ENCODE assay signal across 8 mouse cellular contexts in the genomic region with DNA sequence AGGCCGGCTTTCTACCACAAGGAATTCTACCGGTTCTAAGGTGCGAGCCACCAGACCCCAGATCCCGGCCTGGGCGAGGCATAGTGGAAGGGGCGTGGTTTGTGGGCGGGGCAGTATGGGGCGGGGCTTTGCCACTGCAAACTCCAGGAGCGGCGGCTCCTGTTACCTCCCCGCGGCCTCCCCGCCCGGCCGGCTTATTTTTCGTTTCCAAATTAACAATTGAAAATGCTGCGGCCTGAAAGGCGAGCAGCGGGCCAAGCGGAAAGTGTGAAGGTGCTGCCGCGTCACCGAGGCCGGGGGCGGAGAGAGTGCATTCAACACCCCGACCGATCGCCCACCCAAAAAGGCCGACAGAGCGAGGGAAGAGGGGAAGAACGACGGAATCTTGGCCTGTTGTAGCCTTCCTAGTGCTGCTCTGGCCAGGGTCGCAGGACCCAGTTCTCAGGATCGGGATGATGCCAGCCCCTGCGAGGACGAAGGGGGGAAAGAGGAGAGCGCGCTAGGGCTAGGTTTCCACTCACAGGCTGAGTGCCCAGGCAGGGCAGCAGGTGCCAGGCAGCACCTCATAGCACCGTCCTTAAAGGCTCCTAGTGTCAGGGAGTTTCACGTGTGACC. TPM values are rescaled to one million over a fixed set of nuclear protein-coding genes. Genes with fewer than 3 reads are reported as not detected.
DNase-seq lines count a peak whose midpoint lies in the region; ATAC-seq lines count a peak whose summit lies in the region.

No protein-coding gene starts in this region.

- H3K4me1 ChIP-seq in liver, embryonic 15.5 days (replicated peaks), result peaks cover 19% of the 10 kb centered on the region
- H3K4me1 ChIP-seq in neural tube, embryonic 11.5 days (ENCODE audit: control insufficient read depth, insufficient read depth, low read length), result no peaks in the 10 kb centered on the region

- H3K36me3 ChIP-seq in liver, embryonic 15.5 days (replicated peaks), result no peaks in the 10 kb centered on the region
- H3K36me3 ChIP-seq in neural tube, embryonic 11.5 days (ENCODE audit: control insufficient read depth, insufficient read depth, low read length), result no peaks in the 10 kb centered on the region

- H3K27me3 ChIP-seq in liver, embryonic 15.5 days, result peaks cover 97% of the 10 kb centered on the region
- H3K27me3 ChIP-seq in neural tube, embryonic 11.5 days (ENCODE audit: control insufficient read depth, insufficient read depth, low read length), result 0 out of 2 replicates have a peak, but pooled peaks cover 4% of the 10 kb centered on the region

- H3K27ac ChIP-seq in liver, embryonic 15.5 days (replicated peaks), result no peak overlapping the region
- H3K27ac ChIP-seq in neural tube, embryonic 11.5 days (ENCODE audit: low read depth, low read length), result no peak overlapping the region

- peak; percentile 87 for ATAC-seq in liver, embryonic 15.5 days (ENCODE audit: insufficient read depth)
- ATAC-seq in neural tube, embryonic 11.5 days (ENCODE audit: insufficient read depth, low FRiP score, low TSS enrichment), result peak; percentile 92

- H3K4me2 ChIP-seq in liver, embryonic 15.5 days, result peak overlapping the region; percentile 93
- peak overlapping the region; percentile 79 for H3K4me2 ChIP-seq in neural tube, embryonic 11.5 days (ENCODE audit: low read depth)

- peak overlapping the region; percentile 63 for H3K4me3 ChIP-seq in liver, embryonic 15.5 days (replicated peaks)
- H3K4me3 ChIP-seq in neural tube, embryonic 11.5 days (ENCODE audit: low read depth, low read length), result peak overlapping the region; percentile 46

- peak; percentile 50 for DNase-seq in right cerebral cortex, adult 18-20 months
- no peak for DNase-seq in right cerebral cortex, postnatal 25 days
- DNase-seq in cerebellum, postnatal 14 days, result peak; percentile 76
- peak; percentile 68 for DNase-seq in gastrocnemius, postnatal 10 days
- peak; percentile 67 for DNase-seq in induced T-regulatory cell, adult 2 months (ENCODE audit: low read depth)
- peak; percentile 81 for DNase-seq in neural tube, embryonic 11.5 days (ENCODE audit: low spot score)
- DNase-seq in thymus, postnatal 14 days, result peak; percentile 71

- peak overlapping the region; percentile 60 for H3K9ac ChIP-seq in liver, embryonic 15.5 days
- H3K9ac ChIP-seq in neural tube, embryonic 11.5 days (ENCODE audit: low read length), result 0 out of 2 replicates have a peak overlapping the region, but pooled peaks have one; percentile 35

- WGBS in liver, embryonic 15.5 days (ENCODE audit: insufficient replicate concordance), result 1% methylated on average over 40 of the region's 40 CpGs
- under 1% methylated on average over 40 of the region's 40 CpGs for WGBS in neural tube, embryonic 11.5 days

- H3K9me3 ChIP-seq in liver, embryonic 15.5 days (replicated peaks), result no peaks in the 10 kb centered on the region
- no peaks in the 10 kb centered on the region for H3K9me3 ChIP-seq in neural tube, embryonic 11.5 days (ENCODE audit: control insufficient read depth, low read length)

RNA-seq across cellular contexts. Expression of a gene that starts 17.3 kb away (rescaled TPM):
- 10 to 100 TPM; 20.2 to 22.3 TPM for total RNA-seq in gastrocnemius, postnatal 10 days (2021)
- polyA plus RNA-seq in liver, embryonic 15.5 days (2015; fragmentation: Nextera tagmentation; extraction: Ambion mirVana), result 0.13 TPM in 2 replicates
- polyA plus RNA-seq in neural tube, embryonic 11.5 days (2014; fragmentation: Nextera tagmentation; extraction: Ambion mirVana), result 2.9 and 3.3 TPM in 2 replicates
